Mouse (Mus musculus) heart, embryonic 16.5 days (tissue): Measurements from ENCODE around the gene Pus7l. TPM values are rescaled to one million over a fixed set of nuclear protein-coding genes. Genes with fewer than 3 reads are reported as not detected.

Experiments used
- ATAC-seq: fragments of 200-750 bp; cut with Nextera tagmentation; replicated peaks from 2 replicates; pipeline ENCODE4 v1.8.0; 2017; ENCODE audit warnings: moderate number of reproducible peaks; ENCODE audit not compliant: insufficient read depth, low FRiP score; ENCODE audit errors: extremely low read depth
- H3K27ac ChIP-seq: fragments of 300-500 bp; sonication (generic); 2 replicates; pipeline ENCODE4 v1.5.1; 2014; ENCODE audit warnings: mild to moderate bottlenecking, low read length, control low read depth, moderate library complexity
- H3K27me3 ChIP-seq: fragments of 300-500 bp; sonication (generic); 2 replicates; pipeline ENCODE4 v1.6.1; 2014; ENCODE audit warnings: low read length, mixed read lengths; ENCODE audit not compliant: control insufficient read depth, insufficient read depth
- H3K36me3 ChIP-seq: fragments of 300-500 bp; sonication (generic); 2 replicates; pipeline ENCODE4 v1.6.1; 2014; ENCODE audit not compliant: control insufficient read depth, insufficient read depth
- H3K4me1 ChIP-seq: fragments of 300-500 bp; sonication (generic); 2 replicates; pipeline ENCODE4 v1.6.1; 2014; ENCODE audit warnings: low read length, mixed read lengths; ENCODE audit not compliant: control insufficient read depth, insufficient read depth
- H3K4me2 ChIP-seq: fragments of 300-500 bp; sonication (generic); 2 replicates; pipeline ENCODE4 v1.6.1; 2014; ENCODE audit warnings: low read depth, mild to moderate bottlenecking, control low read depth, low read length
- H3K4me3 ChIP-seq: fragments of 300-500 bp; sonication (generic); 2 replicates; pipeline ENCODE4 v1.5.1; 2014; ENCODE audit warnings: mild to moderate bottlenecking, control low read depth, low read length
- H3K9ac ChIP-seq: fragments of 300-500 bp; sonication (generic); 2 replicates; pipeline ENCODE4 v1.6.1; 2014; ENCODE audit warnings: low read length, control low read depth
- H3K9me3 ChIP-seq: fragments of 300-500 bp; sonication (generic); replicated peaks from 2 replicates; pipeline ENCODE4 v1.6.1; 2016; ENCODE audit warnings: low read length; ENCODE audit not compliant: control insufficient read depth
- WGBS: fragments of 180-500 bp; shearing (Covaris S2); extraction: QIAGEN DNeasy Blood & Tissue Kit; methylation state at CpG from one replicate; pipeline ENCODE4 v1.1.7; 2014; 5-methylcytosine and 5-hydroxymethylcytosine counted together
- polyA plus RNA-seq: library from polyadenylated mRNA; unstranded; fragments of >200 nt; fragmentation: Nextera tagmentation; extraction: Ambion mirVana; gene quantifications from 2 replicates; pipeline ENCODE4 v1.2.1, GENCODE M21; 2015

The Pus7l gene
- polyA plus RNA-seq, 1 experiment from 2014 or later = 5.6 TPM

DNA sequence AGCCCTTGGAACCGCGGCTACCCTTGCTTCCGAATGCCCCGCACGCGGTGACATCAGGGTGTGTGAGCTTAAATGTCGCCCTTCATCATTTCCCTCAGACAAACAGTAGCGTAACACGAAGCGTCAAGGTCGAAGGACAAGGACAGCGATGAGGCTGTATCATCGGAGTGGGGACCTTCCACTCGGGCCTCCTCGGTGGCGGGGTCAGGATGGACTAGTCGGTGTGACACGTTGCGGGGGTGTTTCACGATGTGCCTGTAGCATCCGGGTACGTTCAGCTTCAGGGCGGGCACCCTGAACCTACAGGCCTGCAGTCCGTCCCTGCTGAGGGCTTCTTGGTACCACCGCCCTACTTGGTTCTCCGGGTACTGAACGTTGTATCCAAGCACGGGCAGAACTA lies 20.1 kb downstream of the Pus7l start:
- ATAC-seq = no peak
- H3K4me2 ChIP-seq = no peak overlapping the region
- H3K4me1 ChIP-seq = no peaks in the 10 kb centered on the region
- 0 out of 2 replicates have a peak, but pooled peaks cover 3% of the 10 kb centered on the region for H3K36me3 ChIP-seq
- H3K9me3 ChIP-seq = peaks cover 2% of the 10 kb centered on the region; the same call in 1 of the 2 replicates
- H3K27me3 ChIP-seq = no peaks in the 10 kb centered on the region
- 73% methylated on average over 28 of the region's 28 CpGs for WGBS
- no peak overlapping the region for H3K4me3 ChIP-seq
- no peak overlapping the region for H3K9ac ChIP-seq
- no peak overlapping the region for H3K27ac ChIP-seq

- no peak overlapping the region for H3K9ac ChIP-seq
- no peaks in the 10 kb centered on the region for H3K4me1 ChIP-seq
- no peaks in the 10 kb centered on the region for H3K27me3 ChIP-seq
- peaks cover 2% of the 10 kb centered on the region; the same call in 1 of the 2 replicates for H3K9me3 ChIP-seq
- no peak overlapping the region for H3K4me3 ChIP-seq
- no peak overlapping the region for H3K27ac ChIP-seq
- 69% methylated on average over 5 of the region's 5 CpGs for WGBS
- H3K36me3 ChIP-seq = 0 out of 2 replicates have a peak, but pooled peaks cover 3% of the 10 kb centered on the region
- no peak overlapping the region for H3K4me2 ChIP-seq
- no peak for ATAC-seq
Measured at GRCm38 (mm10) chr15:94520959-94521358, 22.4 kb downstream of the Pus7l start.

DNA sequence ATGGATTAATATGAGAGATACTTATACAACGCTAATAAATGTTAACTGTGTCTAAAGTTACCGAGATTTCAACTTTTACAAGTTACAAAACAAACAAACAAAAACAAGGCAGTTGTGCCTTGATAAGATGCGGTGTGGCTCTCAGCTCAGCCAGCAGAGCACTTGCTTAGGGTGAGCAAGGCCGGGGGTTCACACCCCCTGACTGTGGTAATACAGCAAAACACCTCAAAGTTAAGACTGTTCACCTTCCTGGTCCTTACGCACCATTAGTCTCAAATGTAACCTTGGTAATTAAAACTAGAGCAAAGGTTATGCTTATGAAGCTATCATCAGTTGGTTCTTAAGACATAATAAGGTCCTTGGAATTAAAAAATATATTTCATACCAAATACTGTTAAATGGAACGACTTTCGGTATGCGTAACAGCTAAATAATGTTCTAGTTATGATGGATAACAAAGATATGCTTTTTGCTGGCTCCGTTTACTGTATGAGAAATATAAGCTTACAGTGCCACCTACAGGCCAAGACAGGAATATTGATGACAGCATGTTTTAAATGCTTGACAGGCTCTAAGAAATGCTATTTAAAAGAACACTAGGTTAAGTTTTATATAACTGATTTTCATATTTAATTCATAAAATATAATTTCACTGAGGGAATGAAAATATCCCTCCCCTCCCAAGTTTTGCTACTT lies 23.0 kb downstream of the Pus7l start:
- no peaks in the 10 kb centered on the region for H3K4me1 ChIP-seq
- no peak for ATAC-seq
- H3K4me2 ChIP-seq = no peak overlapping the region
- no peak overlapping the region for H3K4me3 ChIP-seq
- 38% methylated on average over 9 of the region's 9 CpGs for WGBS
- H3K9me3 ChIP-seq = peaks cover 2% of the 10 kb centered on the region; the same call in 1 of the 2 replicates
- 0 out of 2 replicates have a peak, but pooled peaks cover 3% of the 10 kb centered on the region for H3K36me3 ChIP-seq
- H3K9ac ChIP-seq = no peak overlapping the region
- no peaks in the 10 kb centered on the region for H3K27me3 ChIP-seq
- H3K27ac ChIP-seq = no peak overlapping the region

- Histone ChIP-seq H3K9me3 (peaks cover 2% of the 10 kb centered on the region; the same call in 1 of the 2 replicates), H3K9ac (no peak overlapping the region), H3K36me3 (no peaks in the 10 kb centered on the region), H3K27ac (no peak overlapping the region), H3K4me1 (no peaks in the 10 kb centered on the region), H3K4me2 (peak overlapping the region; percentile 23; the same call in 1 of the 2 replicates), H3K4me3 (no peak overlapping the region), H3K27me3 (no peaks in the 10 kb centered on the region)
- no peak for ATAC-seq
- 63% methylated on average over 16 of the region's 16 CpGs for WGBS
Measured at GRCm38 (mm10) chr15:94517913-94518491, 25.3 kb downstream of the Pus7l start.

- Histone ChIP-seq H3K27ac (no peak overlapping the region), H3K4me1 (no peaks in the 10 kb centered on the region), H3K9ac (no peak overlapping the region), H3K27me3 (no peaks in the 10 kb centered on the region), H3K9me3 (no peaks in the 10 kb centered on the region), H3K4me3 (no peak overlapping the region), H3K4me2 (no peak overlapping the region), H3K36me3 (no peaks in the 10 kb centered on the region)
- 67% methylated on average over 12 of the region's 12 CpGs for WGBS
- ATAC-seq = no peak
Measured at GRCm38 (mm10) chr15:94503451-94504215, 39.7 kb downstream of the Pus7l start.

- Histone ChIP-seq H3K9ac (no peak overlapping the region), H3K27me3 (no peaks in the 10 kb centered on the region), H3K27ac (no peak overlapping the region), H3K4me3 (no peak overlapping the region), H3K4me1 (no peaks in the 10 kb centered on the region), H3K36me3 (no peaks in the 10 kb centered on the region), H3K9me3 (peaks cover 2% of the 10 kb centered on the region; the same call in 1 of the 2 replicates), H3K4me2 (no peak overlapping the region)
- no peak for ATAC-seq
- 49% methylated on average over 1 of the region's 1 CpGs for WGBS
Measured at GRCm38 (mm10) chr15:94499260-94499659, 44.1 kb downstream of the Pus7l start.

GRCm38 (mm10) chr15:94495936-94496335 lies 47.4 kb downstream of the Pus7l start:
- Histone ChIP-seq H3K9ac (no peak overlapping the region), H3K27me3 (no peaks in the 10 kb centered on the region), H3K9me3 (peaks cover 2% of the 10 kb centered on the region; the same call in 1 of the 2 replicates), H3K4me1 (no peaks in the 10 kb centered on the region), H3K27ac (no peak overlapping the region), H3K36me3 (no peaks in the 10 kb centered on the region), H3K4me2 (no peak overlapping the region), H3K4me3 (no peak overlapping the region)
- ATAC-seq = no peak
- WGBS = 72% methylated on average over 10 of the region's 10 CpGs

GRCm38 (mm10) chr15:94494445-94494844 lies 48.9 kb downstream of the Pus7l start:
- Histone ChIP-seq H3K4me2 (no peak overlapping the region), H3K9ac (no peak overlapping the region), H3K27ac (no peak overlapping the region), H3K4me1 (no peaks in the 10 kb centered on the region), H3K36me3 (no peaks in the 10 kb centered on the region), H3K4me3 (no peak overlapping the region), H3K27me3 (no peaks in the 10 kb centered on the region), H3K9me3 (peaks cover 2% of the 10 kb centered on the region; the same call in 1 of the 2 replicates)
- WGBS = 100% methylated on average over 1 of the region's 1 CpGs
- ATAC-seq = no peak

DNA sequence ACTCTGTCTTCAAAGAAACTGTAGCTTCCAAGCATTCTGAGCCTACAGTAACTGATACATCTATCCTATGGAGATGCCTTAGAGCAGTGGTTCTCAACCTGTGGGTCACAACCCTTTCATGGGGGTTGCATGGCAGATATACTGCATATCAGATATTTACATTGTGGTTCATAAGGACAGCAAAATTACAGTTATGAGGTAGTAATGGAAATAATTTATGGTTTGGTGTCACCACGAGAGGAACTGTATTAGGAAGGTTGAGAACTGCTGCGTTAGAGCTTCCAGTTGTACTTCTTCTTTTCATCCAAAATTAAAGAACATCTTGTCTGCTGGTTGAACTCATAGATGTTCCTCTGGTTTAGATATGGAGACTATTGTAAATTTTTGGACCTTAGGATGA lies 53.9 kb downstream of the Pus7l start:
- H3K36me3 ChIP-seq = no peaks in the 10 kb centered on the region
- no peaks in the 10 kb centered on the region for H3K4me1 ChIP-seq
- H3K9me3 ChIP-seq = peaks cover 2% of the 10 kb centered on the region; the same call in 1 of the 2 replicates
- 83% methylated on average over 2 of the region's 2 CpGs for WGBS
- no peak for ATAC-seq
- H3K27me3 ChIP-seq = no peaks in the 10 kb centered on the region
- H3K27ac ChIP-seq = no peak overlapping the region
- H3K4me3 ChIP-seq = no peak overlapping the region
- H3K4me2 ChIP-seq = no peak overlapping the region
- H3K9ac ChIP-seq = no peak overlapping the region
